Mouse (Mus musculus) retina, postnatal 1 day (tissue): Measurements from ENCODE around the gene Kctd3.
"Not testable (repeated sequence)": the region's sequence is repeated elsewhere in the genome, so short reads cannot be mapped to it uniquely, and the experiment has no call there.

ENCODE experiments used
- DNase-seq: peaks from one replicate; pipeline ENCODE4 v3.0.0-alpha.2; 2012

Gene Kctd3

DNA sequence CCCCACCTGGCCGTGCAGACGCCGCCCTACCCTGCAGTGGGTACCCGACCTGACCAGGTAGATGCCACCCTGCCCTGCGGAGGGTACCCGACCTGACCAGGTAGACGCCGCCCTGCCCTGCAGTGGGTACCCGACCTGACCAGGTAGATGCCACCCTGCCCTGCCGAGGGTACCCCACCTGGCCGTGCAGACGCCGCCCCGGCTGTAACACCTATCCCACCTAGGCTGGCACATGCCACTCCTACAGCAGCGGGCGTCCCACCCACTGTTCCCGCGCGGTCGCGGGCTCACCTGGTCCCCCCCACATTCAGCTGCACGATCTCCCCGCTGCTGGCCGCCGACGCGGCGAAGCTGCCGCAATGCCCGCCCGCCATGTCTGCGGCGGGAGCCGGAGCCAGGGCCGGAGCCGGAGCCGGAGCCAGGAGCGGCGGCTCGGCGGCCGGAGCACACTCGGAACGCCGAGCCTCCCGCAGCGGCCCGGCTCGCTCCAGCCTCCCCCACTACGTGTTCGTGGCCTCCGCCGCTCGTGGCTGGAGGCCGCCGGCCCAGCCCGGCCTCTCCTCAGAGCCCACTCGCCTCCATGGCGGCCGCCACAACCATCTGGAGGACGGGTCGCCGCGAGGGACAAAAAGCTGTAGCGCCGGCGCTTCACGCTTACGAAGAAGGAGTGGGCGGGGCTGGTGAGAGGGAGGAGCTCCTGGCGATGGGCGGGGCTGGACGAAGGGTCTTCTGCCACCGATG is at the start of gene Kctd3:
Kctd3 (minus strand) TSS at position 603 of the 741 bp plus-strand sequence.
- DNase-seq, result peak; percentile 96

DNA sequence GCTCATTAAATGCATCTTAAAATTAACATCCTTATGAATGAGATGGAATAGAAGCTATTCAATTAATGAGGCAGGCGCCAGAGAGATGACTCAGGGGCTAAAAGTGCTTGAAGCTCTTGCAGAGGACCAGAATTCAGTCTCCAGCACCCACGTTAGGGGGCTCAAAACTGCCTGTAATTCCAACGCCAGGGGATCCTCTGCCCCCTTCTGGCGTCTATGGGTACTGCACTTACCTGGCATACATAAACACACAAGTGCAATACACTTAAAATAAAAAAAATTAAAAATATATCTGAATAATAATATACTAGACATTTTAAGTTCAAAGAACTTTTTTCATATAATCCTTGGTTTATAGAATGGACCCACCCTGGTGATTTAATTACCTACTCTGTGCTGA is 49.8 kb upstream of the Kctd3 start:
- DNase-seq, result no peak

DNA sequence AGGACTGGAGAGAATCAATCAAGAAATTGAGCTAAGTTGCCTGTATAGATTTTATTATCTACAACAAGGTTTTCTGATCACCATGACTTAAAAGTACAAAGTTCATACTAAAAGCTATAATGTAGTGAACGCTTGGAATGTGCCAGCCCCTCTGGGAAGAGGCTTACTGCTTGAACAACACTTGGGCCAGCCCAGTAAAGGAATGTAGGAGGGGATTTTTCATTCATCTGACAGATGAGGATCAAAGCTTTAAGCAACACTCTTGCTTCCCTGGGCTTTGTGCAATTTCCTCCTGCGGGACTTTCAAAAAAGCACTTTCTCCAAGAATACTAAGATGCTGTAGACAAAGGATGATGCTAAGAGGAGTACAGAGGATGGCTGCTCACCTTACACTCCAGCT is 48.3 kb upstream of the Kctd3 start:
- no peak for DNase-seq

DNA sequence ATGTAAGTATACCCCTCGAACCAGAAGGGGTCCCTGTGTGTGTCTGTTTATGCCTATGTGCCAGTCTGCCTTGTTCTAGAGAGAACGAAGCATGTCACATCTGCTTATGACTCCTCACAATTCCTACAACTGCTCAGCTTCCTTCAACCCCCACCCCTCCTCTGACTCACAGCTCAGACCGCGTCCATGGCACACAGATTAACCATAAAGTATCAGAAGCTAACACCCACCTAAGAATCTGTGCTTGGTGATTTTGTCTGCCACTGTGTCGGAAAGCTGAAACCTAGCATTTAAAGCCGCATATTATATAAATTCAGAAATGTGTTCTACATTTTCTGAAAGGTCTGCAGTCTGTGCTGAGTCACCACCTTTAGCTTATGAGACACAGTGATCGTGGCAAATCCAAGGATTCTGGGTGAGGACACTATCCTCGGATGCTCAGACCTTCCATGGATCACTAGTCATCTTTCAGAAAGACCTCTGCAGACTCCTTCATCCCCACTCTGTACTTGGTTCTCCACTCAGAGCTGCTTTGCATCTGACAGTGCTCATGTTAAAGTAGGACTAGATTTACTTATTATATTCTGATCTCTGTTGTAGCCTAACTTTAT is 47.4 kb upstream of the Kctd3 start:
- no peak for DNase-seq

DNA sequence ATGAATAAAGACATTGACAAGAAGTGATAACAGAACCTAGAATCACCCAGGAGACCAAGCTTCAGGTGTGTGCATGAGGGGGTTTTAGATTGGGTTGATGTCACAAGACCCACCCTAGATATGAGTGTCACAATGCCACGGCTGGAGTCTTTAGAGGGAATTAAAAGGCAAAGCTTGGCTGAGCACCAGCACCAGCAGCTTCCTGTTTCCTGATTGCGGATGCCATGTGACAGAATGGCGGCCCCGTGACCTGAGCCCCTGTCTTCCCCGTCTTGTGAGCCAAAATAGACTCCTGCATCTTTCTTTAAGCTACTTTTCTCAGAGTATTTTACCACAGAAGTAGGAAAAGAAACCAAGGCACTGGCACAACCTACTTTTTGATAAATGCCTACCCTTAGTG is 46.5 kb upstream of the Kctd3 start:
- DNase-seq, result no peak

DNA sequence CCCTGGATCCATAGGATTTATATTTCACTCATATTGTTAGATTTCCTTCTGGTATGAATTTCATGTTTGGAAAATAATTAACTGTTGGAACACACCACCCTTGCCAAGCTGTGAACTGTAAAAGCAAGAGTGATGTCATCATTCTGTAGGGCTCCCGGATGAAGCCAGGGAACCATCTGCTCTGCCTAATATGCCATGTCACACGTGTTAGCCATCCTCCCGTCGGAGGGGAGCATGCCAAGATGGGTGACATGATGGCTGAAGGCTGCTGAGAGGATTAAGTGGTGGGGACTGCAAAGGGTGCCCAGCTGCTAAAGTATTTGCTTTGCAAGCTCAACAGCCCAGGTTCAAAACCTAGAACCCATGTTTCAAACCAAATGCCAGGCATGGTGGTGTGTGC is 44.5 kb upstream of the Kctd3 start:
- DNase-seq, result no peak

DNA sequence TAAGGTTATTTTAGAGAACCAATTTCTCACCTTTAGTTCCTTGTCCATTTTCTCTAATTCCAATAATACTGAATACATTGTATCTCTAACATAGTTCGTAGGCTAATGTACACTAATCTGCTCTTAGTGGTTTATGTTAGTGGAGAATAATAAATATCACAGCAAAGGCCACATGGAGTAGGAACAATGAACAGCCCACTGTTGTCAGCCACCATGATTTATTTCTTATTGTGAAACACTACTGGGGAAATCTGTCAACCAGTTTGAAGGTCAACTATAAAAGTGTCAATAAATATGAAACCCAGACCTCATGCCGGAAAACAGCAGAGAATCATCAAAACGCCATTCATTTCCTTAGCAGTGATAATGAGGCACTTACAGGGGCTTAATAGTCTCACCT is 42.5 kb upstream of the Kctd3 start:
- DNase-seq, result no peak

DNA sequence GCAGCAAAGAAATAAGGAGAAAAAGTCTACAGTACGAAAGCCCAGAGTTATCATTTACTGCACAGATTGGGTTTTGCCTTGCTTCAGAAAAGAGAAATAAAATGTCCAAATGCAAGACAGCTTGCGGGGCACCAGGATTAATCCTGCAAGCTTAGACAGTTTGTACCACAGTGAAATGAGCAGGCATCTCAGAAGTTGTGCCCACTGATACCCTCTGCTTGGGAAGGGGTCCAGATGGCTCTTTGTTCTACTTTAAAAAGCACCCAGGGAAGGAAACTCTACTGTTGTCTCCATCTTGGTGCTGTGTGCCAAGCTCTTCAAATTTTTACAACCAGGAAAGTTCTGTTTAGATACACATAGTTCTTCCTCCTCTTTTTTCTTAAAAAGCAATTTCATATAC is 40.7 kb upstream of the Kctd3 start:
- no peak for DNase-seq

DNA sequence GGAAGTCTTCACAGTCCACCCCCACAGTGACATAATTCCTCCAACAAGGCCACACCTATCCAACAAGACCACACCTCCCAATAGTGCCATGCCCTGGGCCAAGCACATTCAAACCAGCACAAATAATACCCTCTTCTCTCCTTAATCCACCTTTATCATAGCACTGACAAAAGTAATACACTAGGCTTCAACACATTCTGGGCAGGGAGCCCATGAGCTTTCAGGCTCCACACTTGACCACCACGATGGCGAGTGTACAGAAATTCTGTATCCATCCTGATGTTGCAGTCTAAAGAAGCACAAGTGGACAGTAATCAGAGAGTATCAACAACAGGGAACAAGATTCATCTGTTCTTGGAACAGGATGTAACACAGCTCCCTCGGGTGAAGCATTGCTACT is 40.3 kb upstream of the Kctd3 start:
- DNase-seq, result no peak

DNA sequence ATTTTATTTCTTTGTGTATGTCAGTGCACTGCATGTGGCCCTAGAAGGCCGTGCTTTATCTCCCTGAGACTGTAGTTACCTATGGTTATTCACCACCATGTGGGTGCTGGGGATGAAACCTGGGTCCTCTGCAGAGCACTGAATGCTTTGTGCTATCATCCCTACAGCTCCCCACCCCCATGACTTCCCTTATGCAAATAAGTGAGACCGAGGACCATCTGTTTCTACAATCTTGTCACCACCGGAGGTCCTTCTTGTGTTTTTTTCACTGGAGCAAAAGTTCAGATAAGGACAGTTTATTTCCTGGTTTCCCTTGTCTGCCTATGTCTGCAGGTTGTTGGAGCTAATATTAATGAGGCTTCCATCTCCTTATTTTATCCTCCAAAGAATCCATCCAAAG is 39.2 kb upstream of the Kctd3 start:
- no peak for DNase-seq

DNA sequence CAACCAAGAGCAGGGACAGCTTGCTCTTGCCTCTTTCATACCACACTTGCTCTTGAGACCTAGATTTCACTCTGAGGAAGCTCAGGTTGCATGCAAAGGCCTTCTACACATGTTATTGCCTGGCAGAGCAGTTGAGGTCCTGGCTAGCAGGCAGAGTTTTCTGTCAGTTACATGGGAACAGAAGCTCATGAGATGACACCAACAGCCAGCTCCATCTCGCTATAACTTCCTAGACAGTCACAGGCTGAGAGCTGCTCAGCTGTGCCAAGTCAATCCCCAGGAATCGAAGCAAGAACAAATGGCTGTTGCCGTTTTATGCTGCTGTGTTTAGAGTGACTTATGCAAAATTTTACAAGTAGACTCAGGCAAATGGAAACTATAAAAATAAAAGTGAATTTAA is 38.7 kb upstream of the Kctd3 start:
- no peak for DNase-seq

DNA sequence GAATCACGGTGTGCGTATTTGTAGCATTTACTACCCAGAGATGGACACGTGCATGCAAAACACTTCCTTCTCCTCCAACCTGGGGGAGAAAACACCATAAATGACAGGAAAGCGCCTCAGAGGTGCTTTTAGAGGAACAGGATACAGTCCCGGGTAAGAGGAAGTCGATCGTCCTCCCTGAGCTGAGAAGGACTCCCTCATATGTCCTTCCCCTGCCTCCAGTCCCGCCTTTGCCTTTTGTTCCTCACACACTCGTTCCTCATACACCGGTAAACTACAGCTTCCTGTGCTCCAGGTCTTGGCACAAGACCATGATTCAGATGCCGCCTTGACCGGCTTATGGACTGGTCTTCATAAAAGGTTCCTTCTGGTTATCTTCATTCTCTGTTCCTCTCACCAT is 33.6 kb upstream of the Kctd3 start:
- no peak for DNase-seq

DNA sequence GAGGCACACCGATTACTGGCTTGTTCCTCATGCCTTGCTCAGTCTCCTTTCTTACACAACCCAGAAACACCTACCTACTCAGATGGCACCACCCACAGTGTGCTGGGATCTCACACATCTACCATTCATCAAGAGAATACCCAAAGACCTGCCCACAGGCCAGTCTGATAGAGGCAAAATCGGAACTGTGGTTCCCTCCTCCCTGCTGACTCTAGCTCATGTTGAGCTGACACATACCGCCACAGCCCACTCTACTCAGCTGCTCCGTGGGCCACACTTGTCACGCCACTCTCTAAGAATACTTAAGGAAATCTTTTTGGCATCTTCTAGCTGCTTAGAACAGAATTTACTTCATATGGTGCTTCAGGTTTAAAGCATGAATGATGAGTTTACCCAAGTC is 31.7 kb upstream of the Kctd3 start:
- no peak for DNase-seq

DNA sequence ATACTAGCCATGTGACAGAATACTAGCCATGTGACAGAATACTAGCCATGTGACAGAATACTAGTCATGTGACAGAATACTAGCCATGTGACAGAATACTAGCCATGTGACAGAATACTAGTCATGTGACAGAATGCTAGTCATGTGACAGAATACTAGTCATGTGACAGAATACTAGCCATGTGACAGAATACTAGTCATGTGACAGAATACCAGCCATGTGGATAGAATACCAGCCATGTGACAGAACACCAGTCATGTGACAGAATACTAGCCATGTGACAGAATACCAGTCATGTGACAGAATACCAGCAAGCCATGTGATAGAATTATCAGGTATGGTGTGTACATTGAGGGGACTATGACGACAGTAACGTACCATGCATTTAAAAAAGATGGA is 25.2 kb upstream of the Kctd3 start:
- not testable (repeated sequence) for DNase-seq

DNA sequence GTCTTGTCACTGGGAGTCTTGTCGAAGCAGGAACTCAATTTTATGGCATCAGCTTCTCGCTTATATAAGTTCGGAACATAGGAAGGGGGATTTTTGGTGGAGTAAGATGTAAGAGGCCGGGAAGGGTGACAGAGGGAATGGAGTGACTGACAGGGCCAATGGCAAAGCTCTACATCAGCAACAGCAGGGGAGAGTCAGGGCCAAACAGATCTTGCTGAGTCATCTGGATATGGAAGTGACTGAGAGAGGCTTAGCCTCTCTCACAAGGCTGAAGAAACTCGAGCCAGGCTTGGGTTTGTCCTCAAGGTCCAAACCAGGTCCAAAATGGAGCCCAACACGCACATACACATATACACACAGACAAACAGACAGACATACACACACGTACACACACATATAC is 23.3 kb upstream of the Kctd3 start:
- no peak for DNase-seq

DNA sequence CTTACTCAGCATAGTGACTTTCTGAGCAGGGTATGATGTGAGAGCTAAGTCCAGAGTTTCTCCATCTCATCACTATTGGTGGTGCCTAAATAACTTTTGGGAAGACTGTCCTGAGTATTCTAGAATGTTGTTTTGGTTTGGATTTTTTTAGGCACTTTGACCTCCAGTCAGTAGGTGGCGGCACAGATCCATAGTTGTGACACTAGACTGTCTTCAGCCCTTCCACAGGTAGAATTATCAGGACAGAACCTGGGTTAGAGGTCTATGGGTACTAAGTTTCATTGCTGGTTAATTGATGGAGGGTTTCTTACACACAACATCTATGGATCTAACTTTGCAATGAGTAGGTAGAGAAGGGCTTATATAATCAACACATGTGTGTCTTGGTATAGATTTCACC is 20.6 kb upstream of the Kctd3 start:
- DNase-seq, result peak; percentile 37

DNA sequence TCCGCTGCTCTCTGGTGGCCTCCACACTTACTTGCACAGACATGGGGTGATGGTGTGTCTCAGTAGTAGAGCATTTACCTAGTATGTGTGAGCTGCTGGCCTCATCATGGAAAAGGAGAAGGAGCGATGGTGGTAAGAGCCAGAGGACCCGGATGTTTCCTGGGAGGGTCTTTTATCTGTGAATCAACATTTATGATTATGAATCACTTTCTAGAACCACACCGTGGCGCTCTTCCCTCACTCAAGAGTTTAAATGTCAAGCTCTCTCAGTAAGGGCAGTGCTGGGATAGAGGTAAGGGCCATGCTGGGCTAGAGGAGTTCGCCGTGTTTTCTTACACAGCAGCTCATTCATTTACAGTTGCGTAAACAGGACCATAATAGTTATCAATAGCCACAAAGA is 19.2 kb upstream of the Kctd3 start:
- DNase-seq, result peak; percentile 65

DNA sequence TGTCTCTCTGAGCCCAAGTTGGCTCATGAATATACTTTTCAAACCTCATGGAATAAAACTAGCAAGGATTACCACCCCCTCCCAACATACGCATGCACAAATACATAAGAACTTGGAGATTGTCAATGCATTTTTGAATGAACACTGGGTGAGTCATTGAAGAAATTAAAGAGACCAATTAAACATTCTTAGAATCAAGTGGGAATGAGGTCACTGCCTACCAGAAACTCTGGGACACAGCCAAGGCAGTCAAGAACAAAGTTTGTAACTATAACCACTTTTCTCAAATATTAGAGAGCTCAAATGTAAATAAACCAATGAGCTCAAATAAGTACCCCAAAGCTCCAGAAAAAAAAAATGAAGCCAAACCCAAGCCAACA is 16.1 kb upstream of the Kctd3 start:
- DNase-seq, result no peak

DNA sequence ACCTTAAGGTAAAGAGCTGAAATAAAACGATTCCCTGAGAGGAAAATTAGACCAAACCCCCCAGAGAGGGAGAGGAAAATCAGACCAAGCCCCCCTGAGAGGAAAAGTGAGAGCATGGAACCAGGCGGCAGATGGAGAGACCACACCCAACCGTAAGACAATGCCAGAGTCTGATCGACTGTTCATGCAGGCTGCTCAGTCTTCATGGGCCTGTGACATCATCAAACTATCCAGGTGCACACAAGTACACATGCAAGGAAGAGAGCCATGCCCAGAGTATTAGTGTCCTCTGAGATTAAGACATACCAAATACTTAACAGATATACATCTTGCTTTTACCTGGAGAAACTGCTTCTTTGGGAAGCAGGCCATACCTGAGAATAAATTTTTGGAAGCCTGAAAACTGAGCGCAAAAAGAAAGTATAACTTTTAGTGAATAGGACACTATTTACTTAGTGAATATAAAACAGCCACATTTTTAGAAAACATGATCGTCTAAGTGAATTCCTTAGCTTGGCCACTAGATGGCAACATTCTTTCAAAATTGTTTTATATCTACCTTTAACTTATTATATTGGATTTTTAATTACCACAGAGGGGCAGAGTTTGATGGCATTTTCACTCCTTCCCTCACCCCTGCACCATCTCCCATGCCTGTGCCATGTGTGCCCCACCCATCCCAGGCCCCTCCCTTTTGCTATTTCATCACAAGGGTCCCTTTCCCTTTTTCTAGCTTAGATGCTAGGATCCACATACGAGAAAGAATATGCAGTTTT is 15.5 kb upstream of the Kctd3 start:
- DNase-seq, result peak; percentile 49

DNA sequence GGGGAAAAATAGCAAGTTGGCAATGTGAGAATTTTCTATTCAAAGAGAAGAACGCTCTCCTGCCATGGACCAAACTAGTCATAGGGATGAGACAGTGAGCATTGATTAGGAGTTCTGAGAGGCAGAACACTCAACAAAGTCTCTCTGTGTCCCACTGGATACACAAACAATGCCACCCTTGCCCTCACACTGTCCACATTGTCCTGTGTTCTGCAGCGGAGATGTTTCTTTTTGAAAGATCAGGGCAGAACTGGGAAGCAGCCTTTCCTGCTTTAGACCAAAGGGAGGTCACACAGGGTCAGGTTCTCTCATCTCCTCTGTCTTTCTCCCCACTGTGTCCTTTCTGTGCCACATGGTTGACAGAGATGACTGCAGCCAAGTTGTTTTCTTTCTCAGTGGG is 7.7 kb upstream of the Kctd3 start:
- DNase-seq, result no peak

DNA sequence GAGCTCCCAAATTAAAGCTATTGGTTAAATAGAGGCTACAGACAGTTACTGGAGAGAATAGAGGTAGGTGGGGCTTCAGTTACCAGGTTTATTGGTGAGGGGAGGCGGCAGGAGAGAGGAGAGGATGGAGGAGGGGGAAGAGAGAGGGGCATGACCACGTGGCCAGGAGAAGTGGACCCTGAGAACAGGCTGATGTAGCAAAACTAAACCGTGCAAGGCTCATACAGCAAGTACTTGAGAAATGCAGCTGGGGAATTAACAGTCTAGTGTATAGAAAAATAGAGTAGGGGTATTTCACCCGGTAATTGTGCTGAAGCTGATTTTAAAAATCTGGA is 5.9 kb upstream of the Kctd3 start:
- DNase-seq, result no peak

DNA sequence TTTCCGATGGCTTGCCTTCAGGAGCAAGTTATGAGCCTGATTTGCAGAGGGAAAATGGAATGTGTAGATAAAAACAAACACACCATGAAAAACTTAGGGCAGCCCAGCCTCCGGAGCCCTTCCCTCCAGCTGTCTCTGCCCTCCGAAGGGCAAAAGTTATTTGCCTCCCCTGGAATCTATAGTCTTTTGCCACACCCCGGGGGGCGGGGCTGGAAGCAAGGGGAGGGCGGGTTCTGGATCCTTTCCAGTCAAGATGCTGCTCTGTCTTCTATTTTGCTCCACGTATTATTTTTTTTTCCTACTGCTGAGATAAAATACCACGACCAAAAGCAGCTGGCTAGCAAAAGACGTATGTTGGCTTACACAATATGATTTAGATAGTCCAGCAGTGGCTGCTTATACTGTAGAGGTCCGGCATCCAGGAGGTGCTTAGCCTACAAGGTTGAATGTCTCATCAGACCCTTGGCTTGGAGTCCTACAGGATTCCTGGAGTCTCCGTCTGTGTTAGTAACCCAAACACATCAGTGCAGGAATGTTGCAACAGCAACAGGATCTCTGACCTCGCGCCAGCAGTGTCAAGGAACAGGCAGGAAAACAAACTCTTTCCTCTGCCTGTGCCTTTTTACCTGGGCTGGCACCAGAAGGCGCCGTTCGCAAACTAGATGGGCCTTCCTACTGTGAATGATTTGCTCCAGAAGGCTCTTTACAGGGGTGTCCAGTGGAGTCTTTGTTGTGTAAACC is 5.4 kb upstream of the Kctd3 start:
- DNase-seq, result no peak

DNA sequence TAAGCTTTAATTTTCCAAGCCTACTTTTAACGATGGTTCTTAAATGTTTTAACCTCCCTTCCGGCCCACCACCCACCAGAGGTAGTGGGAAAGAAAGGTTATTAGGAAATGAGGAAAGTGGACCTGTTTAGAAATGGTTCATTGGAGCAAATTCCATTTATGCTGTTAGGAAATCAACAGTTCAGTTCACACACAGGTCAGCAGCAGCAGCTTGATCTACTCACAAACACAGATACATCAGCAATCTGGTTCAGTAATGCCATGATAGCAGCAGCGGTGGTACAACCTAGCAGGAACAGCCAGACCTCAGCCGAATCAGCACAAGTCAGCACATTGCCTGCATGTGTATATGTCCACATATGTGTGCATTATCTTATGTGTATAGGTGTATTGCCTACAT is 3.0 kb upstream of the Kctd3 start:
- DNase-seq, result no peak

DNA sequence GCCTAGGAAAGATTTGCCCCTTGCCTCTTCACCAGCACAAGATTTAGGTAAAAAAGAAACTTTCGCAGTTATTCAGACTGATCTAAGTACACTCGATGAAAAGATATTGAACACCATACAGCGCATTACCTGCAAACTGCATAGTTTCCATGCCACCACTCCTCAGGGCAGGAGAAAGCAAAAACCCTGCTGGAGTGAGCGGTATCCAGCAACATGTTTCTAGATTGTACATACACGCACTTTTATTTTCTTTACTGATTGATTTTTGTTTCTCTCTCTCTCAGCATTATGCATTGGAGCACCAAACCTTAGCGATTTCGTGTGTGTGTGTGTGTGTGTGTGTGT is 311 bp upstream of the Kctd3 start:
- DNase-seq, result no peak
